Mouse (Mus musculus) spleen, adult 2 months (tissue): ENCODE measurements around the gene Galnt17. TPM values are rescaled to one million over a fixed set of nuclear protein-coding genes. Genes with fewer than 3 reads are reported as not detected.

Source experiments
- DNase-seq, 2 experiments: peaks; one replicate each; pipeline versions ENCODE4 v3.0.0 to v3.0.0-alpha.2; 2012 to 2021; ENCODE audit warnings: low spot score in 2 of 2, low read depth in 1 of 2
- H3K27ac ChIP-seq: fragments of 200-500 bp; 2 replicates; pipeline ENCODE4 v1.5.1; 2012; ENCODE audit warnings: low read length, inconsistent platforms; ENCODE audit not compliant: insufficient read depth
- H3K27me3 ChIP-seq: fragments of 200-500 bp; 2 replicates; pipeline ENCODE4 v1.6.1; 2012; ENCODE audit warnings: mild to moderate bottlenecking, moderate library complexity, low read length, inconsistent platforms; ENCODE audit not compliant: control insufficient read depth, insufficient read depth
- H3K36me3 ChIP-seq: fragments of 200-500 bp; 2 replicates; pipeline ENCODE4 v1.6.1; 2012; ENCODE audit warnings: mild to moderate bottlenecking, low read length, inconsistent platforms; ENCODE audit not compliant: control insufficient read depth, insufficient read depth
- H3K4me1 ChIP-seq: fragments of 200-500 bp; 2 replicates; pipeline ENCODE4 v1.6.1; 2011; ENCODE audit warnings: inconsistent platforms; ENCODE audit not compliant: control insufficient read depth, insufficient read depth, insufficient read length
- H3K4me3 ChIP-seq: fragments of 200-500 bp; 2 replicates; pipeline ENCODE4 v1.5.1; 2011; ENCODE audit warnings: mild to moderate bottlenecking, inconsistent platforms; ENCODE audit not compliant: insufficient read depth, insufficient read length; ENCODE audit errors: extremely low read depth
- CTCF ChIP-seq: fragments of 200-500 bp; IDR thresholded peaks from 2 replicates; pipeline ENCODE4 v1.5.1; 2011; ENCODE audit warnings: mild to moderate bottlenecking, inconsistent platforms; ENCODE audit not compliant: insufficient read depth, insufficient read length, insufficient replicate concordance; ENCODE audit errors: extremely low read depth
- POLR2A ChIP-seq: fragments of 200-500 bp; IDR thresholded peaks from 2 replicates; pipeline ENCODE4 v1.6.1; 2011; ENCODE audit warnings: low read depth, low read length, inconsistent platforms
- WGBS: fragments of 180-500 bp; shearing (Covaris S2); methylation state at CpG from one replicate; pipeline ENCODE4 v1.1.7; 2018; 5-methylcytosine and 5-hydroxymethylcytosine counted together
- polyA plus RNA-seq: library from polyadenylated mRNA; depleted of rRNA; stranded (reverse); fragments of >200 nt; gene quantifications from 2 replicates; pipeline ENCODE4 v1.2.3, GENCODE M21; 2012

Gene Galnt17
- polyA plus RNA-seq, 1 experiment = 0.04 TPM

DNA sequence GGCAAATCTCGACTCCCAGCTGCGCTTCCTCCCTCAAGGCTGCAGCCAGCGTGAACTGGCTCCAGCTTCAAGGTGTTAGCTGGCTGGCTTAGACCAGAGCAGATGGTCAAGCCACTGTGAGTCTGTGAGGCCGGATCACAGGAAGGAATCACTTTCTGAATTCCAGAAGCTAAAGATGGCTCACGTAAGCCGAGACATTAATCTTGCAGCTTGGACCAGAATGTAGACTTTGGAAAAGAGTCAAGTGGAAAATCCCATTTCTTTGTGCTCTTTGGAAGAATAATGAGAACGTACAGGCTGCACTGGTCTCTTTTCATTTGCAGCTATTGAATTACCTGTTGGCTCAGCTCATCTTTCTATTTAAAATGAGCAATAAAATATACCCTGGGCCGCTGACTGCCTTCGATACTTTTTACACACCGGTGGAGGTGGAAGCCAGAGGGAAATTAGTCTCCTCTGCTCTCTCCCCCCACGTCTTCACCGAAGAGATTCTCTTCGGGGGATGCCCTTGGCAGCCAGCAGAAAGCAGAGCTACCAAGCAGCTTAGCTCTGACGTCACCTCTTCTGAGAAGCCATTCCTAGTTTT lies 225.1 kb downstream of the Galnt17 start:
- Histone ChIP-seq H3K36me3 (no peaks in the 10 kb centered on the region), H3K27ac (no peak overlapping the region), H3K4me1 (no peaks in the 10 kb centered on the region), H3K27me3 (no peaks in the 10 kb centered on the region), H3K4me3 (no peak overlapping the region)
- no peak for DNase-seq
- WGBS = 75% methylated on average over 14 of the region's 14 CpGs
- no peak for TF ChIP-seq POLR2A
- no peak for TF ChIP-seq CTCF

DNA sequence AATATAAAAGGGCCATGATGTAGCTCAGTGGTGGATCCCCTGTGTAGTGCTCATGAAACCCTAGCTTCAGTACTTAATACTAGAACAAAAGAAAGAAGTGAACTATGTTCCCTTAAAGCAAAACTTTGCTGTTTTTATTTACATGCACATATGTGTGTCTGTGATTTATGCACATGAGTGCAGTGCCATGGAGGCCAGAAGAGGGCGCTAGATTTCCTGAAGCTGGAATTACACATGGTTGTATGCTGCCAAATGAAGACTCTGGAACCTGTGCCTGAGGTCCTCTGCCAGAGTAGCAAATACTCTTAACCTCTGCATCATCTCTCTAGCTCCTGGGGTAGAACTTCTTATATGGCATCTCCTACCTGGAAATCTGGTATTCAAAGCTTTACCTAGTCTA lies 230.6 kb downstream of the Galnt17 start:
- no peak overlapping the region for H3K4me3 ChIP-seq
- no peaks in the 10 kb centered on the region for H3K36me3 ChIP-seq
- no peaks in the 10 kb centered on the region for H3K27me3 ChIP-seq
- no peak overlapping the region for H3K27ac ChIP-seq
- H3K4me1 ChIP-seq = no peaks in the 10 kb centered on the region
- TF ChIP-seq CTCF = no peak
- TF ChIP-seq POLR2A = no peak
- 38% methylated on average over 1 of the region's 1 CpGs for WGBS
- DNase-seq = no peak

DNA sequence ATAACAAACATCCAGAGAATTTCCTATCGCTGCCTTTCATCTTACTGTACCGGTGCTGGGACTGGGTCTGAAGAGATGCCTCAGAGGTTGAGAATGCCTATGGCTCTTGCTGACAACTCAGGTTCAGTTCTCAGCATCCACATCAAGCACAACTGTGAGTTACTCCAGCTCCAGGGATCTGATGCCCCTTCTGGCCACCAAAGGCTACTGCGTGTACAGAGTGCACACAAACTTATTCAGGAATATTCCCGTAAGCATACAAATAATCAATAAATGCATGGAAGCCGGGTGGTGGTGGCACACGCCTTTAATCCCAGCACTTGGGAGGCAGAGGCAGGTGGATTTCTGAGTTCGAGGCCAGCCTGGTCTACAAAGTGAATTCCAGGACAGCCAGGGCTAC lies 232.5 kb downstream of the Galnt17 start:
- Histone ChIP-seq H3K27ac (no peak overlapping the region), H3K4me1 (no peaks in the 10 kb centered on the region), H3K27me3 (no peaks in the 10 kb centered on the region), H3K36me3 (no peaks in the 10 kb centered on the region), H3K4me3 (no peak overlapping the region)
- WGBS = 88% methylated on average over 7 of the region's 7 CpGs
- no peak for DNase-seq
- TF ChIP-seq CTCF (no peak), POLR2A (no peak)

DNA sequence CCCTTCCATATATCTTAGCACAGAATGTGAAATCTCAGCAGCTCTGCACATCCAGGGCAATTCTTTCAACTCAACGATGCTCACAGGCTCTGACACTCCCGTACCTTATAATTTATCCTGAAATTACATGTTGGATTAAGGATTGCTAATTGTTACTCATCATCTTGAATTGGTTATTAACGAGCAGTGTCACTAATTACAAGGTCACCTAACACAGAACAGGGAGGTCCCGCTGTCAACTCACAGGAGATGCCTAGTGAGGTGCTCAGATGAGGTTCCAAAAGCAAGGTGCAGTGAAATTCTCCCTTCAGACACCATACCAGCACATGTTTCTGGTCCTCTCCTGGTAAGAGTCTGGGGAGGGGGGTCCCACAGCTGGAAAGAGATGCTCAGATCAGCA lies 234.0 kb downstream of the Galnt17 start:
- Histone ChIP-seq H3K27me3 (no peaks in the 10 kb centered on the region), H3K27ac (no peak overlapping the region), H3K4me1 (no peaks in the 10 kb centered on the region), H3K4me3 (no peak overlapping the region), H3K36me3 (no peaks in the 10 kb centered on the region)
- 81% methylated on average over 4 of the region's 4 CpGs for WGBS
- no peak for DNase-seq
- TF ChIP-seq CTCF = no peak
- TF ChIP-seq POLR2A = no peak

DNA sequence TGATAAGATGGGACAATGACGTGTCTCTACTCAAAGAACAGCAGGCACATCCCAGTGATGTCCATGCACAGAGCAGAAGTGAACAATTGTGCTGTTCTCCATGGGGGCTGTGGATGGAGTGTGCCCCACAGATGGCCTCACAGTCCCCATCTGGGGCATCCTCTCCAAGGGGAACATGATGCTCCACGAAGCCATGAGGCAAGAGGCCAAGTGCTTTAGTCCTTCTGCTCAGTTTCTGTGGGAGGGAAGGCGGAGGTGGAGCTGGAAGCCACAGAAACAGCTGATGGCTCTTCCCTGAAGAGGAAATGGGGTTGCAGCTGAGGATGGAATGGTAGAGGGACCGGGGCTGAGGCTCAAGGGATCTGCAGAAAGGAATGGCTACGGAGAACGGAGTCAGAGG lies 243.1 kb downstream of the Galnt17 start:
- WGBS = 75% methylated on average over 6 of the region's 6 CpGs
- no peak for DNase-seq
- no peaks in the 10 kb centered on the region for H3K36me3 ChIP-seq
- H3K27ac ChIP-seq = no peak overlapping the region
- H3K27me3 ChIP-seq = no peaks in the 10 kb centered on the region
- no peak overlapping the region for H3K4me3 ChIP-seq
- TF ChIP-seq CTCF (no peak), POLR2A (no peak)
- H3K4me1 ChIP-seq = no peaks in the 10 kb centered on the region

DNA sequence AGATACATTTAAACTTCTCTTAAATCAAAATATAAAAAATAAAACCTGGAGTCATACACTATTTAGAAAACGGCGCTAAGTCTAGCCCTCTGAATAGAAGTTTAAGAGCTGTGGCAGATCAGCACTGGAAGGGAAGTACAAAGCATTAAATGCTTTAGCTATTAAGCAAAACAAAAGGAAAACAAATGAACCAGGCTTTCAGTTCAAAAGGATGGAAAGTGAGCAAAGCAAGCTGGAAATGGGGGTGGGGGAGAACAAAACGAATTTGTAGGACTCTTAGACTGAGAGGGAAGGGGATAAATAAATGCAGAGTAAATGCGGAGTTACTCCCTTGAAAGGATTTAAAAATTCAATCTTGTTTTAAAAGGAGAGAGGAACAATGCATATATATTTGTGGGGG lies 259.8 kb downstream of the Galnt17 start:
- DNase-seq = no peak
- WGBS = 62% methylated on average over 4 of the region's 4 CpGs
- TF ChIP-seq POLR2A (no peak), CTCF (no peak)
- no peaks in the 10 kb centered on the region for H3K27me3 ChIP-seq
- H3K36me3 ChIP-seq = no peaks in the 10 kb centered on the region
- no peak overlapping the region for H3K4me3 ChIP-seq
- no peaks in the 10 kb centered on the region for H3K4me1 ChIP-seq
- H3K27ac ChIP-seq = no peak overlapping the region

DNA sequence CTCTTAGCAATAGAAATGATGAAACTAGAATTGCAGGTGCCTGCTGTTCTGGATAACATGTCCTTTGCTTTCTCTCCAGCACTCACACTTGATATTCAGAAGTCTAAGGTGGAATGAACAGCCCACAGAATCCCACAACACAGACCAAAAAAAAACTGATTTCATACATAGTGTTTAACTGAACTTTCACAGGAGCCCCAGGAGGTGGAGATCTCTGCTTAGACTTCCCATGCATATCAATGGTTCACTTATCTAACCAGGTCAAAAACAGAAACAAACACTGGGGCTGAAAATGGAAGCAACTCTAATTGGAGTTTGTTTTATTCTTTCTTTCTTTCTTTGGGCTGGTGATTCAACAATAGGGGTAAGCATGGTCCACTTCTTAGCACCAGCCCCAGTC lies 265.2 kb downstream of the Galnt17 start:
- H3K36me3 ChIP-seq = no peaks in the 10 kb centered on the region
- H3K4me3 ChIP-seq = no peak overlapping the region
- TF ChIP-seq POLR2A (no peak), CTCF (no peak)

More for the DNA sequence above, 265.2 kb downstream of the Galnt17 start:
- DNase-seq = no peak
- Histone ChIP-seq H3K27me3 (no peaks in the 10 kb centered on the region), H3K4me1 (no peaks in the 10 kb centered on the region), H3K27ac (no peak overlapping the region)
